Mouse (Mus musculus): ENCODE results near the gene Ing5. TPM values are rescaled to one million over a fixed set of nuclear protein-coding genes. Genes with fewer than 3 reads are reported as not detected.
A peak's percentile ranks its signal among the peaks of the same experiment; 100 is the strongest.
"Not testable (repeated sequence)": the region's sequence is repeated elsewhere in the genome, so short reads cannot be mapped to it uniquely, and the experiment has no call there.

Gene Ing5
- polyA plus RNA-seq, 1 experiment from 2014 or later: 10.9 TPM

GRCm38 (mm10) chr1:93818722-93819121 is 15.0 kb downstream of the Ing5 start:
- H3K36me3 ChIP-seq (replicated peaks): peaks cover 55% of the 10 kb centered on the region
- no peaks in the 10 kb centered on the region for H3K27me3 ChIP-seq (replicated peaks)
- 83% methylated on average over 7 of the region's 7 CpGs for WGBS
- no peak for ATAC-seq (replicated peaks)
- H3K4me3 ChIP-seq: no peak overlapping the region
- no peak overlapping the region for H3K9ac ChIP-seq
- no peaks in the 10 kb centered on the region for H3K9me3 ChIP-seq
- H3K4me1 ChIP-seq: no peaks in the 10 kb centered on the region
- H3K4me2 ChIP-seq: no peak overlapping the region
- no peak overlapping the region for H3K27ac ChIP-seq

DNA sequence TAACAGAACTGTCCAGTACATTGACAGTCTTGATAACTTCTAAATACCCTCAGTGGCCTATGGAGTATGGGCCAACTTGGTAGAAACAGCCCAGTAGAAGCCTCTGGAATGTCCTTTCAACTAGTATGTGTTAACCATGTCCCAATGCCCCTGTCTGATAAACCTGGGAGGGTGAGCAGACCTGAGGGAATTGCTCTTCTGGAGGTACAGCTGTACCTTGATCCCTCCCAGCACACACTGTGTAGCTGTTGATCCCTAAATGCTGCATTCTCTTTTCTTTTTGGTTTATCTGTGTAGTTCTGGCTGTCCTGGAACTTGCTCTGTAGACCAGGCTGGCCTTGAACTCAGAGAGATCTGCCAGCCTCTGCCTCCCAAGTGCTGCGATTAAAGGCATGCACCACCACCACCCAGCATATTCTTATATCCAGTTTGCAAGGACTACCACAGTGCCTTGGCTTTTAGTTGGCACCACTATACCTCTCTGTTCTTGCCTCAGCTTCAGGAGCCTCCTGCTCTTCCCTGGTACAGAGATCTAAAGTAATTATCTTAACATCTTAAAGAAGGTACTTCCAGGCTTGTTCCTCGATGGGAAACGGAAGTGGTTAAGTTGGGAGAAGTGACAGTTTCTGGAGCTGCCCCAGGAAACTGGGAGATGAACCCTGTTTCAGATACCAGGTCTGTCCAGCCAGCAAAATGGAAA is 20.2 kb downstream of the Ing5 start:
- ATAC-seq (replicated peaks): no peak
- Histone ChIP-seq H3K9ac (peak overlapping the region; percentile 50), H3K4me2 (peak overlapping the region; percentile 74), H3K27ac (peak overlapping the region; percentile 98), H3K9me3 (no peaks in the 10 kb centered on the region), H3K27me3 (replicated peaks) (no peaks in the 10 kb centered on the region), H3K36me3 (replicated peaks) (peaks cover 17% of the 10 kb centered on the region; the same call in 1 of the 2 replicates), H3K4me3 (peak overlapping the region; percentile 61; the same call in 1 of the 2 replicates), H3K4me1 (peaks cover 17% of the 10 kb centered on the region)
- WGBS: 81% methylated on average over 3 of the region's 3 CpGs

GRCm38 (mm10) chr1:93824609-93825008 is 20.8 kb downstream of the Ing5 start, which contains the start of gene D2hgdh:
D2hgdh (plus strand) TSS chr1:93824909.
- WGBS: 2% methylated on average over 10 of the region's 10 CpGs
- Histone ChIP-seq H3K27me3 (replicated peaks) (no peaks in the 10 kb centered on the region), H3K9ac (peak within 1 kb of the TSS; percentile 50), H3K36me3 (replicated peaks) (peaks cover 12% of the 10 kb centered on the region; the same call in 1 of the 2 replicates), H3K4me1 (peaks cover 17% of the 10 kb centered on the region), H3K4me2 (peak within 1 kb of the TSS; percentile 74), H3K9me3 (no peaks in the 10 kb centered on the region), H3K27ac (peak within 1 kb of the TSS; percentile 98), H3K4me3 (peak within 1 kb of the TSS; percentile 61)
- ATAC-seq (replicated peaks): peak; percentile 21

DNA sequence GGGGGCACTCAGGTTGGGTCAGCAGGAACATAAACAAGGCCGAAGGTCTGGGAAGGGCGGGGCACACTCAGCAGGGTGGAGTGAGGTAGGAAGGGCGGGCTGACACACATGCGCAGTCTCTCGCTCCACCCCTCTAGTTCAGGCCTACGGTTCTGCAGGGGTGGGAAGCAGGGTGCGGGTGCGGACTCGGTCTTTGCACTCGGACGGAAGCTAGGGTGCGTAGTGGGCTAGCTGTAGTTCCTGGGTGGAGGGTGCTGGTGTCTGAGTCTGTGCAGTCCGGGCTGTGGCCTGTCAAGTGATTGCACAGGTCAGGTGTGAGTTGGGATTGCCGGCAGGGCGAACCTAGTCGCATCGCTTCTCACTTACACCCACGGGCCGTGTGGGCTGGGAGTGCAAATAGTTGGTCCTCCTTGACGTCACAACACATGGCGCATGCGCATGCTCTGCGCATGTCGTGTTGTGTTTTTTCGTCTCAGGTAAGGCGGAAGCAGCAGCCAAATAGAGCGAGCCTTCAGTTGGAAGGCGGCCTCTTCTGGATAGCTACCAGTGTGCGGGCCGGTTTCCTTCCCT is 21.4 kb downstream of the Ing5 start:
- Histone ChIP-seq H3K9ac (peak overlapping the region; percentile 50), H3K9me3 (no peaks in the 10 kb centered on the region), H3K27me3 (replicated peaks) (no peaks in the 10 kb centered on the region), H3K4me1 (peaks cover 17% of the 10 kb centered on the region), H3K4me2 (peak overlapping the region; percentile 74), H3K4me3 (peak overlapping the region; percentile 61), H3K27ac (peak overlapping the region; percentile 98), H3K36me3 (replicated peaks) (peaks cover 6% of the 10 kb centered on the region; the same call in 1 of the 2 replicates)
- ATAC-seq (replicated peaks): peak; percentile 96
- under 1% methylated on average over 30 of the region's 30 CpGs for WGBS

GRCm38 (mm10) chr1:93825771-93826539 is 22.2 kb downstream of the Ing5 start:
- Histone ChIP-seq H3K9ac (peak overlapping the region; percentile 50), H3K4me1 (peaks cover 17% of the 10 kb centered on the region), H3K27me3 (replicated peaks) (no peaks in the 10 kb centered on the region), H3K9me3 (no peaks in the 10 kb centered on the region), H3K36me3 (replicated peaks) (peaks cover 2% of the 10 kb centered on the region; the same call in 1 of the 2 replicates), H3K4me3 (peak overlapping the region; percentile 61), H3K4me2 (peak overlapping the region; percentile 74), H3K27ac (peak overlapping the region; percentile 98)
- 41% methylated on average over 27 of the region's 27 CpGs for WGBS
- ATAC-seq (replicated peaks): peak; percentile 60

GRCm38 (mm10) chr1:93826540-93826835 is 22.7 kb downstream of the Ing5 start:
- 94% methylated on average over 9 of the region's 9 CpGs for WGBS
- H3K4me2 ChIP-seq: peak overlapping the region; percentile 74
- no peaks in the 10 kb centered on the region for H3K27me3 ChIP-seq (replicated peaks)
- no peaks in the 10 kb centered on the region for H3K36me3 ChIP-seq (replicated peaks)
- H3K9me3 ChIP-seq: no peaks in the 10 kb centered on the region
- H3K4me1 ChIP-seq: peaks cover 17% of the 10 kb centered on the region
- peak overlapping the region; percentile 61; the same call in 1 of the 2 replicates for H3K4me3 ChIP-seq
- H3K27ac ChIP-seq: peak overlapping the region; percentile 98
- H3K9ac ChIP-seq: no peak overlapping the region
- no peak for ATAC-seq (replicated peaks)

GRCm38 (mm10) chr1:93832754-93833360 is 29.1 kb downstream of the Ing5 start:
- H3K9me3 ChIP-seq; H3K4me2 ChIP-seq; H3K4me3 ChIP-seq; H3K4me1 ChIP-seq; H3K27me3 ChIP-seq (replicated peaks); H3K27ac ChIP-seq; H3K36me3 ChIP-seq (replicated peaks); ATAC-seq (replicated peaks); H3K9ac ChIP-seq: not testable (repeated sequence)
- WGBS: 60% methylated on average over 4 of the region's 4 CpGs

- H3K27me3 ChIP-seq (replicated peaks): no peaks in the 10 kb centered on the region
- H3K27ac ChIP-seq: no peak overlapping the region
- WGBS: 90% methylated on average over 7 of the region's 7 CpGs
- no peak overlapping the region for H3K4me2 ChIP-seq
- ATAC-seq (replicated peaks): no peak
- no peak overlapping the region for H3K9ac ChIP-seq
- H3K9me3 ChIP-seq: no peaks in the 10 kb centered on the region
- H3K36me3 ChIP-seq (replicated peaks): no peaks in the 10 kb centered on the region
- H3K4me3 ChIP-seq: no peak overlapping the region
- H3K4me1 ChIP-seq: no peaks in the 10 kb centered on the region
These were observed 30.9 kb downstream of the Ing5 start for GRCm38 (mm10) chr1:93834671-93835150.

- WGBS: 97% methylated on average over 4 of the region's 4 CpGs
- Histone ChIP-seq H3K9ac (no peak overlapping the region), H3K27me3 (replicated peaks) (no peaks in the 10 kb centered on the region), H3K4me2 (no peak overlapping the region), H3K4me1 (no peaks in the 10 kb centered on the region), H3K9me3 (no peaks in the 10 kb centered on the region), H3K27ac (no peak overlapping the region), H3K36me3 (replicated peaks) (no peaks in the 10 kb centered on the region), H3K4me3 (no peak overlapping the region)
- ATAC-seq (replicated peaks): no peak; the same call in 1 of the 2 replicates
These were observed 31.4 kb downstream of the Ing5 start for GRCm38 (mm10) chr1:93835211-93835610.

- ATAC-seq (replicated peaks): no peak
- no peaks in the 10 kb centered on the region for H3K27me3 ChIP-seq (replicated peaks)
- 94% methylated on average over 6 of the region's 6 CpGs for WGBS
These were observed 32.2 kb downstream of the Ing5 start for GRCm38 (mm10) chr1:93835876-93836531.

DNA sequence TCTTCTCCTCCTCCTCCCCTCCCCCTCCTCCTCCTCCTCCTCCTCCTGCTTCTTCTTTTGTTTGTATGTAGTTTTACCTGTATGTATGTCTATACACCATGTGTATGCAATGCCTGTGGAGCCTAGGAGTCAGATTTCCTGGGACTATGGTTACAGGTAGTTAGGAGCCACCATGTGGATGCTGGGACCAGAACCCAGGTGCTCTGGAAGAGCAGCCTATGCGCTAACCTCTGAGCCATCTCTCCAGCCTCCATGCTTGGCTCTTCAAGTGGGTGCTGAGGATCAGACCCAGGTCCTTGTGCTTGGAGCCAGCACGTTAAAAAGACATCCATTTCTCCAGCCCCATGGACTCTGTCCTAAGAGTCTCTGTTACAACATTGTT is 32.8 kb downstream of the Ing5 start:
- H3K4me3 ChIP-seq: no peak overlapping the region
- H3K36me3 ChIP-seq (replicated peaks): no peaks in the 10 kb centered on the region
- H3K4me1 ChIP-seq: no peaks in the 10 kb centered on the region
- ATAC-seq (replicated peaks): no peak
- WGBS: 94% methylated on average over 2 of the region's 2 CpGs
- no peaks in the 10 kb centered on the region for H3K27me3 ChIP-seq (replicated peaks)
- H3K27ac ChIP-seq: no peak overlapping the region
- H3K9ac ChIP-seq: no peak overlapping the region
- no peak overlapping the region for H3K4me2 ChIP-seq
- no peaks in the 10 kb centered on the region for H3K9me3 ChIP-seq

More at GRCm38 (mm10) chr1:93835876-93836531, 32.2 kb downstream of the Ing5 start:
- Histone ChIP-seq H3K4me2 (no peak overlapping the region), H3K4me3 (no peak overlapping the region), H3K9me3 (no peaks in the 10 kb centered on the region), H3K27ac (no peak overlapping the region), H3K9ac (no peak overlapping the region), H3K4me1 (no peaks in the 10 kb centered on the region), H3K36me3 (replicated peaks) (no peaks in the 10 kb centered on the region)
